Mouse (Mus musculus) gastrocnemius, adult 2 months (tissue): ENCODE measurements at regions not wholly inside any gene's neighbourhood (a gene's known extent, or its start where the extent isn't known, plus 50 kb on each side); places are given as distances from the start of the nearest gene placed in this dataset.
A peak's percentile ranks its signal among the peaks of the same experiment; 100 is the strongest.

Source experiments
- DNase-seq: peaks from one replicate; pipeline ENCODE4 v3.0.0; 2022
- H3K27ac ChIP-seq: fragments of 200-600 bp; 2 replicates; pipeline ENCODE4 v1.8.1; 2022; ENCODE audit warnings: mild to moderate bottlenecking
- H3K4me3 ChIP-seq: fragments of 200-600 bp; 2 replicates; pipeline ENCODE4 v1.8.1; 2022; ENCODE audit warnings: mild to moderate bottlenecking, moderate library complexity
- CTCF ChIP-seq: fragments of 200-600 bp; IDR thresholded peaks from 2 replicates; pipeline ENCODE4 v1.8.1; 2022; ENCODE audit warnings: antibody characterized with exemption, mild to moderate bottlenecking, moderate library complexity
- intact Hi-C: fragments of 180-260 bp; cut with DNase I; formaldehyde crosslinking; loops from one replicate; pipeline ENCODE4 v1.15.1; 2025

GRCm38 (mm10) chr11:112998777-112999583, 217.0 kb downstream of the Sox9 start:
- TF ChIP-seq CTCF, result no peak
- H3K4me3 ChIP-seq, result no peak overlapping the region
- no peak for DNase-seq
- intact Hi-C loops, result no loop called here
- H3K27ac ChIP-seq, result no peak overlapping the region

- DNase-seq, result no peak
- no peak for TF ChIP-seq CTCF
- Histone ChIP-seq H3K27ac (no peak overlapping the region), H3K4me3 (no peak overlapping the region)
- intact Hi-C loops, result no loop called here
These were observed 219.0 kb downstream of the Sox9 start for GRCm38 (mm10) chr11:113001071-113001470.

GRCm38 (mm10) chr11:113005895-113006294, 223.9 kb downstream of the Sox9 start:
- intact Hi-C loops, result no loop called here
- H3K27ac ChIP-seq, result no peak overlapping the region
- no peak for TF ChIP-seq CTCF
- no peak overlapping the region for H3K4me3 ChIP-seq
- DNase-seq, result no peak

GRCm38 (mm10) chr11:113008521-113008920, 226.5 kb downstream of the Sox9 start:
- no peak overlapping the region for H3K27ac ChIP-seq
- intact Hi-C loops, result no loop called here
- no peak overlapping the region for H3K4me3 ChIP-seq
- no peak for TF ChIP-seq CTCF
- DNase-seq, result no peak

- intact Hi-C loops, result no loop called here
- DNase-seq, result no peak
- no peak for TF ChIP-seq CTCF
- H3K4me3 ChIP-seq, result no peak overlapping the region
- H3K27ac ChIP-seq, result no peak overlapping the region
These were observed 227.4 kb downstream of the Sox9 start for GRCm38 (mm10) chr11:113009376-113009775.

GRCm38 (mm10) chr11:113010906-113011305, 228.9 kb downstream of the Sox9 start:
- Histone ChIP-seq H3K4me3 (no peak overlapping the region), H3K27ac (no peak overlapping the region)
- no peak for TF ChIP-seq CTCF
- intact Hi-C loops, result no loop called here
- peak; percentile 38 for DNase-seq

- no peak overlapping the region for H3K27ac ChIP-seq
- DNase-seq, result no peak
- H3K4me3 ChIP-seq, result no peak overlapping the region
- TF ChIP-seq CTCF, result no peak
- intact Hi-C loops, result no loop called here
These were observed 232.4 kb downstream of the Sox9 start for GRCm38 (mm10) chr11:113014186-113015010.

- intact Hi-C loops, result no loop called here
- Histone ChIP-seq H3K27ac (no peak overlapping the region), H3K4me3 (no peak overlapping the region)
- no peak for TF ChIP-seq CTCF
- DNase-seq, result no peak
These were observed 233.8 kb downstream of the Sox9 start for GRCm38 (mm10) chr11:113015686-113016304.

GRCm38 (mm10) chr11:113016801-113017715, 235.0 kb downstream of the Sox9 start:
- intact Hi-C loops, result no loop called here
- no peak for TF ChIP-seq CTCF
- H3K27ac ChIP-seq, result no peak overlapping the region
- no peak overlapping the region for H3K4me3 ChIP-seq
- no peak for DNase-seq

GRCm38 (mm10) chr11:113021533-113021932, 239.5 kb downstream of the Sox9 start:
- H3K4me3 ChIP-seq, result no peak overlapping the region
- TF ChIP-seq CTCF, result no peak
- H3K27ac ChIP-seq, result no peak overlapping the region
- intact Hi-C loops, result no loop called here
- no peak for DNase-seq

- no peak for TF ChIP-seq CTCF
- intact Hi-C loops, result no loop called here
These were observed 245.0 kb downstream of the Sox9 start for GRCm38 (mm10) chr11:113026994-113027393.

More at GRCm38 (mm10) chr11:113026994-113027393, 245.0 kb downstream of the Sox9 start:
- no peak overlapping the region for H3K4me3 ChIP-seq
- DNase-seq, result peak; percentile 61
- no peak overlapping the region for H3K27ac ChIP-seq
